Mouse (Mus musculus): Measurements from ENCODE around the gene Elmo3. TPM values are rescaled to one million over a fixed set of nuclear protein-coding genes. Genes with fewer than 3 reads are reported as not detected.
A peak's percentile ranks its signal among the peaks of the same experiment; 100 is the strongest.

Gene Elmo3
- total RNA-seq, 2 experiments from 2014 or later: 7.7 TPM; not detected in 1

GRCm38 (mm10) chr8:105346611-105347427, 41.4 kb downstream of the Elmo3 start:
- ATAC-seq (replicated peaks; ENCODE audit: low FRiP score, low TSS enrichment, poor library complexity, severe bottlenecking): no peak

- peak; percentile 94 for ATAC-seq (replicated peaks; ENCODE audit: low FRiP score, low TSS enrichment, poor library complexity, severe bottlenecking)
These were observed 42.2 kb downstream of the Elmo3 start, which contains the start of gene Fhod1 for GRCm38 (mm10) chr8:105347428-105348221. TSS of gene Fhod1 (minus strand) at chr8:105347953.

- no peak for ATAC-seq (replicated peaks; ENCODE audit: low FRiP score, low TSS enrichment, poor library complexity, severe bottlenecking)
These were observed 43.2 kb downstream of the Elmo3 start, which contains the start of gene Slc9a5 for GRCm38 (mm10) chr8:105348450-105349095. TSS of gene Slc9a5 (plus strand) at chr8:105348843.

- ATAC-seq (replicated peaks; ENCODE audit: low FRiP score, low TSS enrichment, poor library complexity, severe bottlenecking): no peak
These were observed 43.8 kb downstream of the Elmo3 start for GRCm38 (mm10) chr8:105349096-105349771.

- ATAC-seq (replicated peaks; ENCODE audit: low FRiP score, low TSS enrichment, poor library complexity, severe bottlenecking): no peak
These were observed 44.8 kb downstream of the Elmo3 start for GRCm38 (mm10) chr8:105350186-105350585.

GRCm38 (mm10) chr8:105353583-105354135, 48.3 kb downstream of the Elmo3 start:
- ATAC-seq (replicated peaks; ENCODE audit: low FRiP score, low TSS enrichment, poor library complexity, severe bottlenecking): no peak

GRCm38 (mm10) chr8:105354549-105354948, 49.1 kb downstream of the Elmo3 start:
- ATAC-seq (replicated peaks; ENCODE audit: low FRiP score, low TSS enrichment, poor library complexity, severe bottlenecking): no peak

- ATAC-seq (replicated peaks; ENCODE audit: low FRiP score, low TSS enrichment, poor library complexity, severe bottlenecking): no peak
These were observed 50.0 kb downstream of the Elmo3 start for GRCm38 (mm10) chr8:105355179-105356024.

- no peak for ATAC-seq (replicated peaks; ENCODE audit: low FRiP score, low TSS enrichment, poor library complexity, severe bottlenecking)
These were observed 51.3 kb downstream of the Elmo3 start for GRCm38 (mm10) chr8:105356681-105357080.

- no peak for ATAC-seq (replicated peaks; ENCODE audit: low FRiP score, low TSS enrichment, poor library complexity, severe bottlenecking)
These were observed 53.8 kb downstream of the Elmo3 start for GRCm38 (mm10) chr8:105359208-105359607.

- ATAC-seq (replicated peaks; ENCODE audit: low FRiP score, low TSS enrichment, poor library complexity, severe bottlenecking): no peak
These were observed 54.2 kb downstream of the Elmo3 start for GRCm38 (mm10) chr8:105359646-105360045.

Other genes starting within 250 kb of the Elmo3 start
- gene Ces3b, start 221.8 kb upstream of the Elmo3 start, total RNA-seq (2014; fragmentation: Nextera tagmentation): not detected in 2 replicates
- not detected in 2 replicates for gene Ces3b, start 221.8 kb upstream of the Elmo3 start, total RNA-seq (2017)
- gene Ces4a, start 173.8 kb upstream of the Elmo3 start, total RNA-seq (2014; fragmentation: Nextera tagmentation): not detected in 2 replicates
- gene Ces4a, start 173.8 kb upstream of the Elmo3 start, total RNA-seq (2017): not detected in 2 replicates
- 29.5 and 34.0 TPM in 2 replicates for gene Cbfb, start 134.9 kb upstream of the Elmo3 start, total RNA-seq (2014; fragmentation: Nextera tagmentation)
- gene Cbfb, start 134.9 kb upstream of the Elmo3 start, total RNA-seq (2017): 48.2 and 98.0 TPM in 2 replicates
- 22.9 and 24.2 TPM in 2 replicates for gene D230025D16Rik, start 80.5 kb upstream of the Elmo3 start, total RNA-seq (2014; fragmentation: Nextera tagmentation)
- 11.3 and 15.1 TPM in 2 replicates for gene D230025D16Rik, start 80.5 kb upstream of the Elmo3 start, total RNA-seq (2017)
- 1.4 and 2.6 TPM in 2 replicates for gene B3gnt9, start 50.4 kb upstream of the Elmo3 start, total RNA-seq (2014; fragmentation: Nextera tagmentation)
- gene B3gnt9, start 50.4 kb upstream of the Elmo3 start, total RNA-seq (2017): 0.23 TPM in 1 of 2 replicates, not detected in the other
- gene Tradd, start 41.0 kb upstream of the Elmo3 start, total RNA-seq (2014; fragmentation: Nextera tagmentation): 10.1 and 18.1 TPM in 2 replicates
- gene Tradd, start 41.0 kb upstream of the Elmo3 start, total RNA-seq (2017): 14.0 and 15.0 TPM in 2 replicates
- gene Fbxl8, start 41.0 kb upstream of the Elmo3 start, total RNA-seq (2014; fragmentation: Nextera tagmentation): 2.4 and 2.7 TPM in 2 replicates
- gene Fbxl8, start 41.0 kb upstream of the Elmo3 start, total RNA-seq (2017): 1.7 and 1.9 TPM in 2 replicates
- not detected in 2 replicates for gene Hsf4, start 35.8 kb upstream of the Elmo3 start, total RNA-seq (2014; fragmentation: Nextera tagmentation)
- gene Hsf4, start 35.8 kb upstream of the Elmo3 start, total RNA-seq (2017): not detected in 2 replicates
- 0.49 TPM in 1 of 2 replicates, not detected in the other for gene Nol3, start 29.5 kb upstream of the Elmo3 start, total RNA-seq (2014; fragmentation: Nextera tagmentation)
- 0.04 TPM in 1 of 2 replicates, not detected in the other for gene Nol3, start 29.5 kb upstream of the Elmo3 start, total RNA-seq (2017)
- gene 4931428F04Rik, start 15.7 kb upstream of the Elmo3 start, total RNA-seq (2014; fragmentation: Nextera tagmentation): 3.2 and 4.9 TPM in 2 replicates
- gene 4931428F04Rik, start 15.7 kb upstream of the Elmo3 start, total RNA-seq (2017): 0.42 and 5.5 TPM in 2 replicates
- 0.64 and 7.1 TPM in 2 replicates for gene Exoc3l, start 9.5 kb upstream of the Elmo3 start, total RNA-seq (2014; fragmentation: Nextera tagmentation)
- gene Exoc3l, start 9.5 kb upstream of the Elmo3 start, total RNA-seq (2017): 0.27 TPM in 1 of 2 replicates, not detected in the other
- 385 and 390 TPM in 2 replicates for gene E2f4, start 7.9 kb upstream of the Elmo3 start, total RNA-seq (2014; fragmentation: Nextera tagmentation)
- gene E2f4, start 7.9 kb upstream of the Elmo3 start, total RNA-seq (2017): 74.9 and 128 TPM in 2 replicates
- gene Lrrc29, start 20.7 kb downstream of the Elmo3 start, total RNA-seq (2014; fragmentation: Nextera tagmentation): 8.3 and 9.8 TPM in 2 replicates
- gene Lrrc29, start 20.7 kb downstream of the Elmo3 start, total RNA-seq (2017): 4.8 TPM in 2 replicates
- gene Tmem208, start 20.8 kb downstream of the Elmo3 start, total RNA-seq (2014; fragmentation: Nextera tagmentation): 86.9 and 175 TPM in 2 replicates
- gene Tmem208, start 20.8 kb downstream of the Elmo3 start, total RNA-seq (2017): 46.9 and 64.6 TPM in 2 replicates
- gene Fhod1, start 42.4 kb downstream of the Elmo3 start, total RNA-seq (2014; fragmentation: Nextera tagmentation): 7.0 and 9.1 TPM in 2 replicates
- gene Fhod1, start 42.4 kb downstream of the Elmo3 start, total RNA-seq (2017): 0.99 and 8.2 TPM in 2 replicates
- 0.22 TPM in 1 of 2 replicates, not detected in the other for gene Slc9a5, start 43.2 kb downstream of the Elmo3 start, total RNA-seq (2014; fragmentation: Nextera tagmentation)
- gene Slc9a5, start 43.2 kb downstream of the Elmo3 start, total RNA-seq (2017): 0.04 TPM in 1 of 2 replicates, not detected in the other
- not detected in 2 replicates for gene Plekhg4, start 67.7 kb downstream of the Elmo3 start, total RNA-seq (2014; fragmentation: Nextera tagmentation)
- not detected in 2 replicates for gene Plekhg4, start 67.7 kb downstream of the Elmo3 start, total RNA-seq (2017)
- gene Kctd19, start 107.9 kb downstream of the Elmo3 start, total RNA-seq (2014; fragmentation: Nextera tagmentation): not detected in 2 replicates
- gene Kctd19, start 107.9 kb downstream of the Elmo3 start, total RNA-seq (2017): not detected in 2 replicates
- gene Lrrc36, start 108.0 kb downstream of the Elmo3 start, total RNA-seq (2014; fragmentation: Nextera tagmentation): 0.61 and 1.5 TPM in 2 replicates
- gene Lrrc36, start 108.0 kb downstream of the Elmo3 start, total RNA-seq (2017): 0.46 TPM in 1 of 2 replicates, not detected in the other
- gene Tppp3, start 165.9 kb downstream of the Elmo3 start, total RNA-seq (2014; fragmentation: Nextera tagmentation): 0.45 and 1.4 TPM in 2 replicates
- 1.3 TPM in 1 of 2 replicates, not detected in the other for gene Tppp3, start 165.9 kb downstream of the Elmo3 start, total RNA-seq (2017)
- gene Zdhhc1, start 191.3 kb downstream of the Elmo3 start, total RNA-seq (2014; fragmentation: Nextera tagmentation): 8.4 and 12.8 TPM in 2 replicates
- gene Zdhhc1, start 191.3 kb downstream of the Elmo3 start, total RNA-seq (2017): 2.2 and 3.8 TPM in 2 replicates
- gene Hsd11b2, start 213.2 kb downstream of the Elmo3 start, total RNA-seq (2014; fragmentation: Nextera tagmentation): 0.20 TPM in 1 of 2 replicates, not detected in the other
- gene Hsd11b2, start 213.2 kb downstream of the Elmo3 start, total RNA-seq (2017): 0.19 TPM in 1 of 2 replicates, not detected in the other